Mouse (Mus musculus) bone marrow, adult 2 months (tissue): ENCODE measurements around the gene Cemip.

Source experiments
- CTCF ChIP-seq: fragments of 200-500 bp; IDR thresholded peaks from 2 replicates; pipeline ENCODE4 v1.5.1; 2011; ENCODE audit warnings: low read length, control low read depth; ENCODE audit not compliant: control insufficient read depth, insufficient read depth
- POLR2A ChIP-seq: fragments of 200-500 bp; IDR thresholded peaks from 2 replicates; pipeline ENCODE4 v1.6.1; 2011; ENCODE audit warnings: low read depth, mild to moderate bottlenecking, control low read depth, low read length, borderline replicate concordance; ENCODE audit not compliant: control insufficient read depth

- TF ChIP-seq CTCF (no peak), POLR2A (no peak)
Observed at GRCm38 (mm10) chr7:83965181-83965580, 121.1 kb downstream of the Cemip start.
